Mouse (Mus musculus) lung, postnatal 10 days (tissue): ENCODE data around the gene Olfr1219.

Source experiments
- DNase-seq: peaks from one replicate; pipeline ENCODE4 v3.0.0; 2021

The Olfr1219 gene

GRCm38 (mm10) chr2:89083413-89083812, at the start of gene Olfr1219:
Gene Olfr1219, minus strand, starts transcription at chr2:89083513.
- DNase-seq, result no peak

- DNase-seq, result no peak
Measured at GRCm38 (mm10) chr2:89132954-89133353, 49.6 kb upstream of the Olfr1219 start, which contains the start of gene Olfr1222. Gene Olfr1222, minus strand, starts transcription at chr2:89133054.

- no peak for DNase-seq
Measured at GRCm38 (mm10) chr2:89117183-89117582, 33.9 kb upstream of the Olfr1219 start, which contains the start of gene Olfr1221. Gene Olfr1221, minus strand, starts transcription at chr2:89117283.

- DNase-seq, result no peak
Measured at GRCm38 (mm10) chr2:89106735-89107134, 23.4 kb upstream of the Olfr1219 start, which contains the start of gene Olfr1220. Gene Olfr1220, minus strand, starts transcription at chr2:89106835.

GRCm38 (mm10) chr2:89105651-89106050, 22.3 kb upstream of the Olfr1219 start:
- DNase-seq, result no peak

- no peak for DNase-seq
Measured at GRCm38 (mm10) chr2:89093848-89094247, 10.5 kb upstream of the Olfr1219 start.

GRCm38 (mm10) chr2:89081487-89081886, 1.8 kb downstream of the Olfr1219 start:
- no peak for DNase-seq

- no peak for DNase-seq
Measured at GRCm38 (mm10) chr2:89061087-89061486, 22.2 kb downstream of the Olfr1219 start, which contains the start of gene Olfr1218. Gene Olfr1218, minus strand, starts transcription at chr2:89061187.

- no peak for DNase-seq
Measured at GRCm38 (mm10) chr2:89031965-89032364, 51.3 kb downstream of the Olfr1219 start, which contains the start of gene Olfr1217. Gene Olfr1217, minus strand, starts transcription at chr2:89032065.
